Mouse (Mus musculus): ENCODE measurements at regions not wholly inside any gene's neighbourhood (a gene's known extent, or its start where the extent isn't known, plus 50 kb on each side); places are given as distances from the start of the nearest gene placed in this dataset.

GRCm38 (mm10) chr6:140953721-140954120, 224.6 kb downstream of the Gm11077 start:
- TF ChIP-seq CTCF (IDR thresholded peaks at IDR 0.05; ENCODE audit: extremely low read depth, insufficient read depth, insufficient read length, insufficient replicate concordance), result no peak
- no peak for TF ChIP-seq POLR2A (IDR thresholded peaks at IDR 0.05; ENCODE audit: low read depth, low read length)

Measured in spleen, adult 2 months (tissue).